Mouse (Mus musculus) midbrain, postnatal 0 days (tissue): ENCODE data around the gene Tecr. TPM values are rescaled to one million over a fixed set of nuclear protein-coding genes. Genes with fewer than 3 reads are reported as not detected.
A peak's percentile ranks its signal among the peaks of the same experiment; 100 is the strongest.

Experiments used
- ATAC-seq: fragments of 200-750 bp; cut with Nextera tagmentation; 2 replicates; pipeline ENCODE4 v1.8.0; 2017; ENCODE audit warnings: moderate number of reproducible peaks, mild to moderate bottlenecking, moderate TSS enrichment, moderate library complexity; ENCODE audit not compliant: low FRiP score
- DNase-seq: peaks from one replicate; pipeline ENCODE4 v3.0.0-alpha.2; 2015; ENCODE audit warnings: low spot score
- H3K27ac ChIP-seq: fragments of 300-500 bp; sonication (generic); 2 replicates; pipeline ENCODE4 v1.5.1; 2014; ENCODE audit warnings: low read depth, mild to moderate bottlenecking, low read length, mixed read lengths
- H3K27me3 ChIP-seq: fragments of 300-500 bp; sonication (generic); 2 replicates; pipeline ENCODE4 v1.6.1; 2014; ENCODE audit warnings: low read length, control low read depth, mixed read lengths; ENCODE audit not compliant: insufficient read depth
- H3K36me3 ChIP-seq: fragments of 300-500 bp; sonication (generic); 2 replicates; pipeline ENCODE4 v1.6.1; 2014; ENCODE audit warnings: low read length, control low read depth, mixed read lengths; ENCODE audit not compliant: insufficient read depth
- H3K4me1 ChIP-seq: fragments of 300-500 bp; sonication (generic); 2 replicates; pipeline ENCODE4 v1.6.1; 2014; ENCODE audit warnings: mild to moderate bottlenecking, control low read depth, antibody characterized with exemption, low read length, mixed read lengths; ENCODE audit not compliant: insufficient read depth
- H3K4me2 ChIP-seq: fragments of 300-500 bp; sonication (generic); 2 replicates; pipeline ENCODE4 v1.6.1; 2014; ENCODE audit warnings: low read depth, mild to moderate bottlenecking, low read length, mixed read lengths; ENCODE audit not compliant: poor library complexity, severe bottlenecking
- H3K4me3 ChIP-seq: fragments of 300-500 bp; sonication (generic); 2 replicates; pipeline ENCODE4 v1.5.1; 2014; ENCODE audit warnings: low read depth, mild to moderate bottlenecking, low read length, moderate library complexity
- H3K9ac ChIP-seq: fragments of 300-500 bp; sonication (generic); replicated peaks from 2 replicates; pipeline ENCODE4 v1.6.1; 2014; ENCODE audit warnings: mild to moderate bottlenecking, low read length, moderate library complexity, mixed read lengths; ENCODE audit not compliant: poor library complexity, severe bottlenecking
- H3K9me3 ChIP-seq: fragments of 300-500 bp; sonication (generic); 2 replicates; pipeline ENCODE4 v1.6.1; 2016; ENCODE audit warnings: low read length, control low read depth
- CTCF ChIP-seq: IDR thresholded peaks from 2 replicates; pipeline ENCODE4 v1.5.1; 2016; ENCODE audit warnings: antibody characterized with exemption, mild to moderate bottlenecking
- WGBS: fragments of 180-500 bp; shearing (Covaris S2); extraction: QIAGEN DNeasy Blood & Tissue Kit; methylation state at CpG from one replicate; pipeline ENCODE4 v1.1.7; 2014; 5-methylcytosine and 5-hydroxymethylcytosine counted together
- polyA plus RNA-seq: library from polyadenylated mRNA; unstranded; fragments of >200 nt; fragmentation: Nextera tagmentation; extraction: Ambion mirVana; gene quantifications from 2 replicates; pipeline ENCODE4 v1.2.1, GENCODE M21; 2015
- total RNA-seq: library from RNA; depleted of rRNA; stranded (reverse); fragments of >200 nt; gene quantifications from 2 replicates; pipeline ENCODE4 v1.2.3, GENCODE M21; 2014

Gene Tecr
- total and polyA plus RNA-seq, 2 experiments from 2014 or later, result 1,270 to 1,433 TPM

- ATAC-seq, result peak; percentile 47; the same call in 1 of the 2 replicates
- 57% methylated on average over 15 of the region's 15 CpGs for WGBS
Measured at GRCm38 (mm10) chr8:83621691-83622388, 14.1 kb upstream of the Tecr start.

GRCm38 (mm10) chr8:83619568-83620285, 12.0 kb upstream of the Tecr start:
- no peak for ATAC-seq
- TF ChIP-seq CTCF, result no peak
- 91% methylated on average over 9 of the region's 9 CpGs for WGBS

More at GRCm38 (mm10) chr8:83621691-83622388, 14.1 kb upstream of the Tecr start:
- H3K9me3 ChIP-seq, result no peaks in the 10 kb centered on the region
- H3K4me1 ChIP-seq, result no peaks in the 10 kb centered on the region
- DNase-seq, result no peak
- no peaks in the 10 kb centered on the region for H3K36me3 ChIP-seq
- peak overlapping the region; percentile 37 for H3K4me3 ChIP-seq
- TF ChIP-seq CTCF, result no peak
- H3K27me3 ChIP-seq, result no peaks in the 10 kb centered on the region
- H3K9ac ChIP-seq, result peak overlapping the region; percentile 44
- H3K4me2 ChIP-seq, result peak overlapping the region; percentile 52
- no peak overlapping the region for H3K27ac ChIP-seq

GRCm38 (mm10) chr8:83618566-83618965, 10.8 kb upstream of the Tecr start:
- Histone ChIP-seq H3K9ac (no peak overlapping the region), H3K4me1 (no peaks in the 10 kb centered on the region), H3K9me3 (no peaks in the 10 kb centered on the region), H3K27me3 (no peaks in the 10 kb centered on the region), H3K36me3 (peaks cover 5% of the 10 kb centered on the region; the same call in 1 of the 2 replicates), H3K27ac (no peak overlapping the region), H3K4me3 (no peak overlapping the region), H3K4me2 (no peak overlapping the region)
- WGBS, result 98% methylated on average over 2 of the region's 2 CpGs
- TF ChIP-seq CTCF, result no peak
- no peak for DNase-seq
- no peak for ATAC-seq

More at GRCm38 (mm10) chr8:83619568-83620285, 12.0 kb upstream of the Tecr start:
- Histone ChIP-seq H3K4me1 (no peaks in the 10 kb centered on the region), H3K9me3 (no peaks in the 10 kb centered on the region), H3K9ac (no peak overlapping the region), H3K27ac (no peak overlapping the region), H3K4me3 (no peak overlapping the region), H3K4me2 (no peak overlapping the region), H3K36me3 (no peaks in the 10 kb centered on the region), H3K27me3 (no peaks in the 10 kb centered on the region)
- DNase-seq, result no peak

GRCm38 (mm10) chr8:83617111-83617510, 9.3 kb upstream of the Tecr start:
- Histone ChIP-seq H3K9ac (no peak overlapping the region), H3K27me3 (no peaks in the 10 kb centered on the region), H3K27ac (no peak overlapping the region), H3K9me3 (no peaks in the 10 kb centered on the region), H3K4me1 (no peaks in the 10 kb centered on the region), H3K4me2 (no peak overlapping the region), H3K4me3 (no peak overlapping the region), H3K36me3 (peaks cover 16% of the 10 kb centered on the region)
- 91% methylated on average over 2 of the region's 2 CpGs for WGBS
- TF ChIP-seq CTCF, result no peak
- DNase-seq (no peak), ATAC-seq (no peak)

- no peaks in the 10 kb centered on the region for H3K9me3 ChIP-seq
- no peak overlapping the region for H3K9ac ChIP-seq
- DNase-seq (no peak), ATAC-seq (no peak)
- TF ChIP-seq CTCF, result no peak
- H3K27ac ChIP-seq, result no peak overlapping the region
- no peak overlapping the region for H3K4me2 ChIP-seq
- peaks cover 21% of the 10 kb centered on the region for H3K36me3 ChIP-seq
- H3K4me1 ChIP-seq, result no peaks in the 10 kb centered on the region
- no peaks in the 10 kb centered on the region for H3K27me3 ChIP-seq
- H3K4me3 ChIP-seq, result no peak overlapping the region
Measured at GRCm38 (mm10) chr8:83616625-83617024, 8.9 kb upstream of the Tecr start.

- TF ChIP-seq CTCF, result no peak
- no peaks in the 10 kb centered on the region for H3K9me3 ChIP-seq
- 98% methylated on average over 4 of the region's 4 CpGs for WGBS
- H3K27ac ChIP-seq, result no peak overlapping the region
- peaks cover 40% of the 10 kb centered on the region for H3K36me3 ChIP-seq
- no peaks in the 10 kb centered on the region for H3K27me3 ChIP-seq
- DNase-seq, result no peak
- H3K4me1 ChIP-seq, result 0 out of 2 replicates have a peak, but pooled peaks cover 11% of the 10 kb centered on the region
- no peak for ATAC-seq
- no peak overlapping the region for H3K9ac ChIP-seq
- H3K4me2 ChIP-seq, result no peak overlapping the region
- no peak overlapping the region for H3K4me3 ChIP-seq
Measured at GRCm38 (mm10) chr8:83613695-83614094, 5.9 kb upstream of the Tecr start.
